Mouse (Mus musculus) E14TG2a.4 (cell line): ENCODE data around the gene Vwde.
A peak's percentile ranks its signal among the peaks of the same experiment; 100 is the strongest.

ENCODE experiments used
- H3K27me3 ChIP-seq: 2 replicates; pipeline ENCODE4 v1.6.1; 2014; ENCODE audit warnings: low read length, control low read depth; ENCODE audit not compliant: insufficient read depth
- H3K36me3 ChIP-seq: 2 replicates; pipeline ENCODE4 v1.6.1; 2014; ENCODE audit warnings: low read length, control low read depth; ENCODE audit not compliant: insufficient read depth
- H3K4me1 ChIP-seq: replicated peaks from 2 replicates; pipeline ENCODE4 v1.6.1; 2014; ENCODE audit warnings: low read depth, low read length, control low read depth
- H3K4me3 ChIP-seq: replicated peaks from 2 replicates; pipeline ENCODE4 v1.5.1; 2014; ENCODE audit warnings: mild to moderate bottlenecking, low read length
- H3K9me3 ChIP-seq: 2 replicates; pipeline ENCODE4 v1.6.1; 2014; ENCODE audit warnings: low read length, control low read depth
- CTCF ChIP-seq: conservative IDR thresholded peaks from 2 replicates; pipeline ENCODE4 v1.5.1; 2014; ENCODE audit warnings: low read length
- NANOG ChIP-seq: IDR thresholded peaks from 2 replicates; pipeline ENCODE4 v1.6.1; 2014; ENCODE audit warnings: borderline replicate concordance, low read length, mixed read lengths
- POU5F1 ChIP-seq: IDR thresholded peaks from 2 replicates; pipeline ENCODE4 v1.6.1; 2014; ENCODE audit warnings: low read length, borderline replicate concordance

The Vwde gene

DNA sequence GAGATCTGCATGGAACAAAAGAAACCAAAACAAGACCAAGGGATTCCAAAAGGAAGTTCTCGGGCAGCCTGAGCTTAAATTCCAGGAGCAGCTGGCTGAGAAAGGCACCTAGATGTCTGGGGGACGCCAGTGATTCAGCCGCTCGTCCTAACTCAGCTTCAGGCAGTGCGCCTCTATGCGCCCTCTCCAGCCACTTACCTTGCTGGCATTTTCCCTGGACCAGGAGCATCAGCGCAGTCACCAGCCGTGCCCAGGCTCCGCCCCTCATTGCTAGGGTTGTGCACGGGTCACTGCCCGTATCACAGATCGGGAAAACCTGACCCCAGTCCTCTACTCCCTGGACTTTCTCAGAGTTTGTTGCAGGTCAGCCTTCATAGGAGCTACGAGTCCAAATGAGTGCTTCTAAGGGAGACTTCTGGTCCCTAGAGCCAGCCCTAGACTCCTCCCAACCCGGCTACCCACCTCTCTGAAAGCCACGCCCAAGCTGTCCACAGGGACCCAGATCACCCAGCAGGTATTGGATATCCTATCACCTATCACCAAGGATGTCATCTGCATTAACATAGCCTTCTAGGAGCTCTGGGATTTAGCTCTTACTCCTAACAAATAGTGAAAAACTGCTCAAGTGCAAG is at the start of gene Vwde:
Gene Vwde (minus strand): TSS at position 370 of the 632 bp plus-strand sequence.
- peak within 1 kb of the TSS; percentile 48 for H3K4me3 ChIP-seq
- H3K27me3 ChIP-seq: no peaks in the 10 kb centered on the region
- H3K9me3 ChIP-seq: no peaks in the 10 kb centered on the region
- H3K36me3 ChIP-seq: no peaks in the 10 kb centered on the region
- no peaks in the 10 kb centered on the region for H3K4me1 ChIP-seq
- TF ChIP-seq NANOG (no peak), CTCF (no peak), POU5F1 (no peak)

DNA sequence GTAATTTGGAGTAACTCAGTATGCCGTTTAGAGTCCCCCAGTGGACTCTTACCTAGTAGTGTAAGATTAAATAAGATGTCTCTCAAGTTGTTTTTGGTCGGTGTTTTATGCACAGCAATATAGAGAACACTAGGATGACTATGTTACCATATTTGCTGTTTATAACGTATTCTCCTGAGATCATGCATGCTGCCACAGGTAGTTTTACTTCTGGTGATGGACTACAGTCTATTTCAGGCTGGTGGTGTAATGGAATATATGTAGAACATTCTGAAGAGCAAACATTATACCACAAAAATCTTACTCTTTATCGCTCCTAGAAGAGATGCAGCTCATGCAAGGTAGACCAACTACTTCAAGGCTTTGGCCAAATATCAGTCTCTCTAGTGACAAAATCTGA is 30.6 kb upstream of the Vwde start:
- no peak for TF ChIP-seq NANOG
- no peak for TF ChIP-seq POU5F1
- TF ChIP-seq CTCF: no peak
- Histone ChIP-seq H3K9me3 (no peaks in the 10 kb centered on the region), H3K4me1 (no peaks in the 10 kb centered on the region), H3K27me3 (no peaks in the 10 kb centered on the region), H3K4me3 (no peak overlapping the region), H3K36me3 (no peaks in the 10 kb centered on the region)

GRCm38 (mm10) chr6:13248317-13248969 is 23.7 kb upstream of the Vwde start:
- H3K4me3 ChIP-seq: no peak overlapping the region
- no peaks in the 10 kb centered on the region for H3K27me3 ChIP-seq
- no peaks in the 10 kb centered on the region for H3K4me1 ChIP-seq
- no peaks in the 10 kb centered on the region for H3K9me3 ChIP-seq
- TF ChIP-seq POU5F1 (no peak), CTCF (peak; percentile 76)
- H3K36me3 ChIP-seq: no peaks in the 10 kb centered on the region

- Histone ChIP-seq H3K4me3 (no peak overlapping the region), H3K9me3 (peaks cover under 1% of the 10 kb centered on the region), H3K27me3 (no peaks in the 10 kb centered on the region), H3K36me3 (no peaks in the 10 kb centered on the region), H3K4me1 (no peaks in the 10 kb centered on the region)
- TF ChIP-seq NANOG (no peak), POU5F1 (no peak), CTCF (no peak)
These were observed 18.6 kb downstream of the Vwde start for GRCm38 (mm10) chr6:13206157-13206556.

- Histone ChIP-seq H3K4me1 (no peaks in the 10 kb centered on the region), H3K36me3 (no peaks in the 10 kb centered on the region), H3K4me3 (no peak overlapping the region), H3K9me3 (peaks cover 33% of the 10 kb centered on the region), H3K27me3 (no peaks in the 10 kb centered on the region)
- TF ChIP-seq POU5F1 (no peak), CTCF (no peak), NANOG (no peak)
These were observed 27.3 kb downstream of the Vwde start for GRCm38 (mm10) chr6:13197486-13197885.

DNA sequence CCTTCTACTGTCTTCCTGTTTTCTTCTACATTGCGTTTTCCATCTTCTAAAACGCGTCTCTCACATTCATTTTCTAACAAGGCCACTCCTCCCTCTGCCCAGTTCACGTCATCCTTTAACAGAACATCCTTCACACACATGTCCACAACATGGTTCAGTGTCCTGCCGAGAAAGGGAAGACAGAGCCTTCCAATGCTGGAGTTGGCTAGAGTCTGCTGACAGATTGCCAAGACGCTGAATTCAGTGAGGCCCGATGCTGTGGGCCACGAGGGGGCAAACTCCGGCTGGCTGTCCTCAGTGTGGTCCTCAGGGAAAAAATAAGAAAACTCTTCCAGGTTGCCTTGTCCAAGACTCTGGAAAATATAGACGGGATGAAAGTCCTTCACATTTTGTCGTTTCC is 37.9 kb downstream of the Vwde start:
- Histone ChIP-seq H3K4me3 (no peak overlapping the region), H3K9me3 (no peaks in the 10 kb centered on the region), H3K27me3 (no peaks in the 10 kb centered on the region), H3K36me3 (no peaks in the 10 kb centered on the region), H3K4me1 (no peaks in the 10 kb centered on the region)
- TF ChIP-seq CTCF (no peak), POU5F1 (no peak), NANOG (no peak)

GRCm38 (mm10) chr6:13180061-13180460 is 44.7 kb downstream of the Vwde start:
- Histone ChIP-seq H3K4me1 (no peaks in the 10 kb centered on the region), H3K36me3 (no peaks in the 10 kb centered on the region), H3K4me3 (no peak overlapping the region), H3K27me3 (no peaks in the 10 kb centered on the region), H3K9me3 (no peaks in the 10 kb centered on the region)
- no peak for TF ChIP-seq POU5F1
- no peak for TF ChIP-seq NANOG
- no peak for TF ChIP-seq CTCF

GRCm38 (mm10) chr6:13169459-13170150 is 55.2 kb downstream of the Vwde start:
- Histone ChIP-seq H3K4me1 (no peaks in the 10 kb centered on the region), H3K9me3 (no peaks in the 10 kb centered on the region), H3K4me3 (no peak overlapping the region), H3K27me3 (no peaks in the 10 kb centered on the region), H3K36me3 (no peaks in the 10 kb centered on the region)
- TF ChIP-seq POU5F1 (no peak), NANOG (no peak), CTCF (no peak)
